11 mouse cellular contexts compared by ENCODE assay signal in genomic region chr4:55718438-55718837, GRCm38 (mm10).
DNase-seq lines count a peak whose midpoint lies in the region; ATAC-seq and TF ChIP-seq lines count a peak whose summit lies in the region.
"Had no signal": no experiment of that assay in that cellular context is flagged by ENCODE, and none has a peak within 500 bp of the region (broad histone marks: within the 10 kb centered on the region; RNA-seq: fewer than 3 reads in every experiment).

No protein-coding gene starts in this region.

- TF ChIP-seq CTCF in lung, adult 2 months (IDR thresholded peaks at IDR 0.05; ENCODE audit: insufficient read depth, low read length), result no peak

- ATAC-seq in forebrain, embryonic 15.5 days (replicated peaks), result no peak

- TF ChIP-seq POLR2A in lung, adult 2 months (IDR thresholded peaks at IDR 0.05; ENCODE audit: borderline replicate concordance, extremely low read depth, low read depth, low read length), result no peak
- TF ChIP-seq POLR2A in myocyte (IDR thresholded peaks at IDR 0.05; ENCODE audit: insufficient read length, low read depth), result no peak

- peaks cover 15% of the 10 kb centered on the region for H3K4me1 ChIP-seq in lung, adult 2 months (ENCODE audit: control insufficient read depth, insufficient read depth, low read length)
- H3K4me1 ChIP-seq in forebrain, embryonic 15.5 days, result peaks cover 11% of the 10 kb centered on the region
- H3K4me1 ChIP-seq: midbrain, embryonic 12.5 days had no signal

- no peak overlapping the region for H3ac ChIP-seq in myocyte (ENCODE audit: control insufficient read depth, insufficient read length)

- H3K79me2 ChIP-seq in myocyte (ENCODE audit: control insufficient read depth, insufficient read depth), result no peaks in the 10 kb centered on the region

- peak; percentile 47 to 55 for DNase-seq in lung, adult 18-20 months
- DNase-seq in lung, adult 2 months, result no peak
- DNase-seq in adrenal gland, adult 2 months, result peak; percentile 79
- DNase-seq in gastrocnemius, postnatal 14 days, result peak; percentile 37
- no peak for DNase-seq in cerebellum, postnatal 14 days
- DNase-seq: kidney, adult 8-10 months had no signal

- H3K4me3 ChIP-seq in lung, adult 2 months (replicated peaks; ENCODE audit: extremely low read depth, low read depth, low read length), result no peak overlapping the region
- H3K4me3 ChIP-seq in myocyte, result no peak overlapping the region
- no peak overlapping the region for H3K4me3 ChIP-seq in forebrain, embryonic 15.5 days
- H3K4me3 ChIP-seq: hindbrain, embryonic 12.5 days; midbrain, embryonic 12.5 days; neural tube, embryonic 13.5 days had no signal

- no peak overlapping the region for H3K27ac ChIP-seq in forebrain, embryonic 15.5 days (replicated peaks)
- H3K27ac ChIP-seq: hindbrain, embryonic 12.5 days; midbrain, embryonic 12.5 days; neural tube, embryonic 13.5 days had no signal

- H3K9ac ChIP-seq in forebrain, embryonic 15.5 days (replicated peaks), result no peak overlapping the region
- H3K9ac ChIP-seq: hindbrain, embryonic 12.5 days; midbrain, embryonic 12.5 days; neural tube, embryonic 13.5 days had no signal

- intact Hi-C loops in gastrocnemius, postnatal 14 days (cut with DNase I; ENCODE audit: low total_unique reads), result no loop called here

- H3K36me3 ChIP-seq in myocyte (ENCODE audit: control insufficient read depth, insufficient read depth), result no peaks in the 10 kb centered on the region
- H3K36me3 ChIP-seq in forebrain, embryonic 15.5 days, result no peaks in the 10 kb centered on the region
- H3K36me3 ChIP-seq: hindbrain, embryonic 12.5 days; midbrain, embryonic 12.5 days; neural tube, embryonic 13.5 days had no signal

- WGBS in lung, adult 2 months, result 48% methylated on average over 4 of the region's 4 CpGs
- WGBS in forebrain, embryonic 15.5 days, result 82% methylated on average over 4 of the region's 4 CpGs

- no peak overlapping the region for H3K4me2 ChIP-seq in myocyte (ENCODE audit: low read depth)
- H3K4me2 ChIP-seq in forebrain, embryonic 15.5 days (replicated peaks), result no peak overlapping the region
- H3K4me2 ChIP-seq: hindbrain, embryonic 12.5 days; midbrain, embryonic 12.5 days; neural tube, embryonic 13.5 days had no signal

- H3K9me3 ChIP-seq in forebrain, embryonic 15.5 days, result no peaks in the 10 kb centered on the region
- H3K9me3 ChIP-seq: hindbrain, embryonic 12.5 days; midbrain, embryonic 12.5 days; neural tube, embryonic 13.5 days had no signal

- no peaks in the 10 kb centered on the region for H3K27me3 ChIP-seq in myocyte (ENCODE audit: control insufficient read depth, insufficient read depth, insufficient read length)
- no peaks in the 10 kb centered on the region for H3K27me3 ChIP-seq in forebrain, embryonic 15.5 days
- H3K27me3 ChIP-seq: hindbrain, embryonic 12.5 days; midbrain, embryonic 12.5 days; neural tube, embryonic 13.5 days had no signal

TF ChIP-seq in myocyte, 11 proteins besides CTCF, POLR2A, EP300 and RAD21:
- TF ChIP-seq REST (IDR thresholded peaks at IDR 0.05; ENCODE audit: insufficient read depth, insufficient read length) (no peak), CEBPB (IDR thresholded peaks at IDR 0.05; ENCODE audit: insufficient read depth, poor library complexity, severe bottlenecking) (peak; percentile 27; the same call in 1 of the 2 replicates)

Comparison
In these comparisons a context has a peak if more than half of its experiments do, and no peak if none do; other contexts are left out.
1. DNase-seq: peak in lung, adult 18-20 months (2 of 2), adrenal gland, adult 2 months (single experiment) and gastrocnemius, postnatal 14 days (single experiment); none in lung, adult 2 months (single experiment) and cerebellum, postnatal 14 days (0 of 2).